Mouse (Mus musculus) forebrain, postnatal 0 days (tissue): ENCODE measurements around the gene Gucy2f. TPM values are rescaled to one million over a fixed set of nuclear protein-coding genes. Genes with fewer than 3 reads are reported as not detected.

Experiments
- ATAC-seq: fragments of 200-750 bp; cut with Nextera tagmentation; 2 replicates; pipeline ENCODE4 v1.8.0; 2017; ENCODE audit warnings: mild to moderate bottlenecking, moderate library complexity
- DNase-seq: peaks from one replicate; pipeline ENCODE4 v3.0.0-alpha.2; 2015
- H3K27ac ChIP-seq: fragments of 300-500 bp; sonication (generic); 2 replicates; pipeline ENCODE4 v1.5.1; 2014; ENCODE audit warnings: low read depth, mild to moderate bottlenecking, antibody characterized with exemption, low read length, moderate library complexity, mixed read lengths
- H3K27me3 ChIP-seq: fragments of 300-500 bp; sonication (generic); 2 replicates; pipeline ENCODE4 v1.6.1; 2014; ENCODE audit warnings: mild to moderate bottlenecking, low read length, mixed read lengths; ENCODE audit not compliant: insufficient read depth
- H3K36me3 ChIP-seq: fragments of 300-500 bp; sonication (generic); 2 replicates; pipeline ENCODE4 v1.6.1; 2014; ENCODE audit warnings: mild to moderate bottlenecking, moderate library complexity; ENCODE audit not compliant: insufficient read depth
- H3K4me1 ChIP-seq: fragments of 300-500 bp; sonication (generic); 2 replicates; pipeline ENCODE4 v1.6.1; 2014; ENCODE audit warnings: antibody characterized with exemption; ENCODE audit not compliant: insufficient read depth
- H3K4me2 ChIP-seq: fragments of 300-500 bp; sonication (generic); 2 replicates; pipeline ENCODE4 v1.6.1; 2014; ENCODE audit warnings: low read depth, mild to moderate bottlenecking, moderate library complexity
- H3K4me3 ChIP-seq: fragments of 300-500 bp; sonication (generic); 2 replicates; pipeline ENCODE4 v1.5.1; 2014; ENCODE audit warnings: low read depth, low read length, mixed read lengths
- H3K9ac ChIP-seq: fragments of 300-500 bp; sonication (generic); 2 replicates; pipeline ENCODE4 v1.6.1; 2014; ENCODE audit warnings: mild to moderate bottlenecking
- H3K9me3 ChIP-seq: fragments of 300-500 bp; sonication (generic); 2 replicates; pipeline ENCODE4 v1.6.1; 2016; ENCODE audit warnings: low read length
- CTCF ChIP-seq: sonication (generic); IDR thresholded peaks from 2 replicates; pipeline ENCODE4 v1.5.1; 2016; ENCODE audit warnings: antibody characterized with exemption, control low read depth, low read depth
- WGBS: fragments of 180-500 bp; shearing (Covaris S2); extraction: QIAGEN DNeasy Blood & Tissue Kit; methylation state at CpG from one replicate; pipeline ENCODE4 v1.1.7; 2014; 5-methylcytosine and 5-hydroxymethylcytosine counted together
- polyA plus RNA-seq: library from polyadenylated mRNA; unstranded; fragments of >200 nt; fragmentation: Nextera tagmentation; extraction: Ambion mirVana; gene quantifications from 2 replicates; pipeline ENCODE4 v1.2.1, GENCODE M21; 2015
- total RNA-seq: library from RNA; depleted of rRNA; stranded (reverse); fragments of >200 nt; gene quantifications from 2 replicates; pipeline ENCODE4 v1.2.3, GENCODE M21; 2014; rRNA removed

Gucy2f gene
- total and polyA plus RNA-seq, 2 experiments from 2014 or later = 0.07 to 0.29 TPM

DNA sequence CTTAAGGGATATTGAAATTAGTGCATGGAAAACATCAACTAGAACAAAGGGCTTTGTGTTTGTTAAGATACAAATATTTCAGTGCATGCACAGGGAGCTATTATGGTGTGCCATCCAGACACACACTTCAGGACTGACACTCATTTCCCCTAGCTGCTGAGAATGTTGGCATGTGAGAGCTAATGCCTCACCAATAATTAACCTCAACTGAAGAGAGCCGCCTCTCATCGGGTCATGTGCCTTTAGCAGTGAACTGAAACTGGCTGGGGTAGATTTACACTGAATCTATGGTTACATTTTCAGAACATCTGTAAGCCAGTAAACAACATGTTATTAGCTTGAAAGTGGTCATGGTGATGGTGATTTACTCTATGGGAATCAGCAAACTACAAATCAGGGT is 14.7 kb downstream of the Gucy2f start:
- H3K9me3 ChIP-seq = no peaks in the 10 kb centered on the region
- ATAC-seq (no peak), DNase-seq (no peak)
- WGBS = 73% methylated on average over 2 of the region's 2 CpGs
- H3K4me2 ChIP-seq = no peak overlapping the region
- H3K27me3 ChIP-seq = no peaks in the 10 kb centered on the region
- H3K4me3 ChIP-seq = no peak overlapping the region
- TF ChIP-seq CTCF = no peak
- no peaks in the 10 kb centered on the region for H3K4me1 ChIP-seq
- no peak overlapping the region for H3K27ac ChIP-seq
- H3K36me3 ChIP-seq = no peaks in the 10 kb centered on the region
- no peak overlapping the region for H3K9ac ChIP-seq

DNA sequence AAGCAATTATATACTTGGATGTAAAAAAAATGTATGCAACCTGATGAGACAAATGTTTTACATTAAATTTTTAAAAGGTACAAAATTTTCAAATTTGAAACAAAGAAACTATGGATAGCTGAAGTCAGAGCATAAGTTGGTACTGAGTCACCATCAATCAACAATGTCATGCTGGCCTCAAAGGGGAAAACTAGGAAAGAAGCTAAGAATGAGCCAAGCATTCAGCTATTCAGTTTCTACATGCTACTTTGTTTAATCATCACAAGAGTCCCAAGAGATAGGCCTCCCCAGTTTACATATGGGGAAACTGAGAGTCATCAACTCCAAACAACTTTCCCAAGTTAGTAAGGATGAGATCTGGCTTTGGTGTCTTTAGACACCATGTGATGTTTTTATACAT is 19.8 kb downstream of the Gucy2f start:
- ATAC-seq = no peak
- TF ChIP-seq CTCF = no peak

DNA sequence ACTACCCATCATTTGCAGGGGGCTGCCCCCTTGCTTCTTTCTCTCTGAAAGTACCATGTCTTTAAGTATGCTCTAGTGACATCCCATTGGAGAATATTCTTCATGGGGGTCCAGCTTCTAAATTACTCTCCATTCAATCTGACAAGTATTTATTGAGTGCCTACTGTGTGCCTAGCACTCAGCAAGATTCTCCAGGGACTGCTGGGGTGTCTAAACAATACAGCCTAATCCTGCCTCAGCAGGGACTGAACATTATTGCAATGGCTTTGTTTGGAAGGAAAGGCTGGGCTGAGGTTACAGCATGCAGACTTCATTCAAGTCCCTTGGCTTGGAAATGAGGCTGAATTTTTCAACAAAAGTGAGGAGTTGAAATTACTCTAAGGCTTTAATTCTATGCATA is 81.0 kb downstream of the Gucy2f start:
- Histone ChIP-seq H3K36me3 (no peaks in the 10 kb centered on the region), H3K27ac (no peak overlapping the region), H3K27me3 (no peaks in the 10 kb centered on the region), H3K9me3 (no peaks in the 10 kb centered on the region), H3K9ac (no peak overlapping the region), H3K4me2 (no peak overlapping the region), H3K4me1 (no peaks in the 10 kb centered on the region), H3K4me3 (no peak overlapping the region)
- TF ChIP-seq CTCF = no peak
- no peak for ATAC-seq
- no peak for DNase-seq

More for the DNA sequence above, 19.8 kb downstream of the Gucy2f start:
- Histone ChIP-seq H3K4me1 (no peaks in the 10 kb centered on the region), H3K4me2 (no peak overlapping the region), H3K36me3 (no peaks in the 10 kb centered on the region), H3K9me3 (no peaks in the 10 kb centered on the region), H3K27me3 (no peaks in the 10 kb centered on the region), H3K9ac (no peak overlapping the region), H3K4me3 (no peak overlapping the region), H3K27ac (no peak overlapping the region)
- no peak for DNase-seq

DNA sequence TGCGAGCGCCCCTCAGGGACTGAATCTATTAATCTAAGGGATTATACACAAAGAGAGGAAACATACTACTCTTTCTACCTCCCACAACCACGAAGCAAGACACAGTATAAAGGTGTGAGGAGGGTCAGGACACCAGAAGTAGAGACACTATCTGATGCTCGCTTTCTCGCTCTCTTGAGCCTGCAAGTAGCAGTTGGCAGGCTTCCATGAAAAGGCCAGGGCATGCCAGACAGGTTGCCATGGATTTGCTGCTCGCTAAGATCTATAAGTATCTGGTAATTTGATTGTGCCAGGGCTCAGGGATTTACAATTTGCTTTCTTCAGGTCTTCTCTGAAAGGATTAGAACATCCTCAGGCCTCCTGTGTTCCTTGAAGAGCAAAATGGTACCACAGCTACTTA is 85.5 kb downstream of the Gucy2f start:
- no peak for TF ChIP-seq CTCF
- ATAC-seq = no peak
- Histone ChIP-seq H3K9ac (no peak overlapping the region), H3K36me3 (no peaks in the 10 kb centered on the region), H3K27me3 (no peaks in the 10 kb centered on the region), H3K4me2 (no peak overlapping the region), H3K4me1 (no peaks in the 10 kb centered on the region), H3K4me3 (no peak overlapping the region), H3K9me3 (no peaks in the 10 kb centered on the region), H3K27ac (no peak overlapping the region)
- 53% methylated on average over 6 of the region's 6 CpGs for WGBS
- DNase-seq = no peak

DNA sequence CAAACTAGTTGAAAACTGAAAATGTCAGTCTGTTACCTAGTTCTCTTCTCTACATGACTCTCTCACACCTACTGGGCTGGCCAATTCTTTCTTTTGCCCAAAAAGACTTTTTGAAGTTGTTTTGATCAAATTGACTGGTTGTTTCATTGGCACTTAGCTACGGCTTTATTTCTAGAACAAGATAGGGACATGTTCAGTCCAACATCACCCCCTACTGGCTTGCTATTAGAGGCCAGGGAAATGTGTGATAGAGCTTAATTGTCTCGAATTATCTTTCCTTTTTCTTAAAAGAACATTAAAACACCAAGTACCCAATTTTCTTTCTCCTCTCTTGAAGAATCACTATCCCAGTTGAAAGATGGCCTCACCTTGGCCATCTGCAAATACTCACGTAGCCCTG is 99.8 kb downstream of the Gucy2f start:
- H3K4me1 ChIP-seq = no peaks in the 10 kb centered on the region
- H3K9ac ChIP-seq = no peak overlapping the region
- TF ChIP-seq CTCF = peak; percentile 62
- H3K36me3 ChIP-seq = no peaks in the 10 kb centered on the region
- H3K27ac ChIP-seq = no peak overlapping the region
- DNase-seq (peak; percentile 55), ATAC-seq (no peak; the same call in 1 of the 2 replicates)
- no peak overlapping the region for H3K4me2 ChIP-seq
- no peaks in the 10 kb centered on the region for H3K27me3 ChIP-seq
- H3K4me3 ChIP-seq = no peak overlapping the region
- 43% methylated on average over 3 of the region's 3 CpGs for WGBS
- H3K9me3 ChIP-seq = no peaks in the 10 kb centered on the region

DNA sequence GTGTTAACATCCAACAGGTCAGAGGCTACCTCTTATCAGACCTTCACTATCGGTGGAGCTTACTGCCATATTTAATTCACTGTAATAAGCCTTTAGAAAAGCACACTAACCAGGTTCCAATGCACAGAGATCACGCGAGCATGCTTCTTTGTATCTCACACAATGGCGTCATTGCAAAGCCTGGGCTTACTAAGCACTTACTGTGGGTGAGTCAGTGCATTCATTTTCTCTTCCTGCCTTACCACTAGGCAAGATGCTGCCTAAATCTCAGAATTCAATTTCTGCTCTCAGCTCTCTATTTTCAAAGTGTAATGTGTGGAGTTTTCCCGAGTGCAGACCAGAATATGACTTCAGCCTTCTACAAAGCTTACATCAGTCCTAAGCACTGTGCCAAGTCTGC is 101.2 kb downstream of the Gucy2f start:
- WGBS = 50% methylated on average over 5 of the region's 5 CpGs
- Histone ChIP-seq H3K9me3 (no peaks in the 10 kb centered on the region), H3K27me3 (no peaks in the 10 kb centered on the region), H3K9ac (no peak overlapping the region), H3K27ac (no peak overlapping the region), H3K36me3 (no peaks in the 10 kb centered on the region), H3K4me1 (no peaks in the 10 kb centered on the region), H3K4me2 (no peak overlapping the region), H3K4me3 (no peak overlapping the region)
- ATAC-seq = peak; percentile 53; the same call in 1 of the 2 replicates
- DNase-seq = no peak
- TF ChIP-seq CTCF = no peak

DNA sequence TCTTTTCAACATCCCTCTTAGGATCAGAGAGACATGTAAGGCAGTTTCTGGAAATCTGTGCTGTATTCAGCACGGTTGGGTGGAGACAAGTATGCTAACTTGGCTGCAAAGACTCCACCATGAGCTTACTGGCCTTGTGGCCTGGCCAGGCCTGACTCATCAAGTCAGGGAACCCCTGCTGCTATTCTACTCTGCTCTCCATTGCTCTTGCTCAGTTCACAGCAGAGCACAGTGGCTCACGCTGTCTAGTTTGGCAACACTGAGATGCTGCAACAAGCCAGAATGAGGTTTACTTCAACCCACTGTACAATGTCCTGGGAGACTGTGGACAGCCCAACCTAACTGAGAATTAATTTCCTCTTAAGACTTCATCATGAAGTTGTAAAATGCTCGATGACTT is 134.1 kb downstream of the Gucy2f start:
- no peak for TF ChIP-seq CTCF

More for the DNA sequence above, 134.1 kb downstream of the Gucy2f start:
- Histone ChIP-seq H3K4me2 (no peak overlapping the region), H3K9me3 (no peaks in the 10 kb centered on the region), H3K4me1 (no peaks in the 10 kb centered on the region), H3K36me3 (no peaks in the 10 kb centered on the region), H3K27me3 (no peaks in the 10 kb centered on the region; the same call in 1 of the 2 replicates), H3K4me3 (no peak overlapping the region), H3K9ac (no peak overlapping the region), H3K27ac (no peak overlapping the region)
- ATAC-seq (no peak), DNase-seq (no peak)
- WGBS = 70% methylated on average over 3 of the region's 3 CpGs

Other genes with a start within 250 kb of the Gucy2f start
- gene Nxt2, start 29.8 kb upstream of the Gucy2f start, total RNA-seq = 20.2 and 27.8 TPM in 2 replicates
- 21.2 and 23.0 TPM in 2 replicates for gene Nxt2, start 29.8 kb upstream of the Gucy2f start, polyA plus RNA-seq
- gene Kcne1l, start 109.4 kb upstream of the Gucy2f start, total RNA-seq = 29.9 and 46.9 TPM in 2 replicates
- 37.1 and 38.2 TPM in 2 replicates for gene Kcne1l, start 109.4 kb upstream of the Gucy2f start, polyA plus RNA-seq
- 33.4 and 34.5 TPM in 2 replicates for gene Acsl4, start 193.6 kb upstream of the Gucy2f start, total RNA-seq
- 14.4 and 21.9 TPM in 2 replicates for gene Acsl4, start 193.6 kb upstream of the Gucy2f start, polyA plus RNA-seq